Mouse (Mus musculus) ovary, postnatal 36 days (tissue): ENCODE results near the gene Gm48552.

Source experiments
- DNase-seq: peaks from one replicate; pipeline ENCODE4 v3.0.0; 2022; ENCODE audit warnings: low spot score, mixed read lengths

The Gm48552 gene

DNA sequence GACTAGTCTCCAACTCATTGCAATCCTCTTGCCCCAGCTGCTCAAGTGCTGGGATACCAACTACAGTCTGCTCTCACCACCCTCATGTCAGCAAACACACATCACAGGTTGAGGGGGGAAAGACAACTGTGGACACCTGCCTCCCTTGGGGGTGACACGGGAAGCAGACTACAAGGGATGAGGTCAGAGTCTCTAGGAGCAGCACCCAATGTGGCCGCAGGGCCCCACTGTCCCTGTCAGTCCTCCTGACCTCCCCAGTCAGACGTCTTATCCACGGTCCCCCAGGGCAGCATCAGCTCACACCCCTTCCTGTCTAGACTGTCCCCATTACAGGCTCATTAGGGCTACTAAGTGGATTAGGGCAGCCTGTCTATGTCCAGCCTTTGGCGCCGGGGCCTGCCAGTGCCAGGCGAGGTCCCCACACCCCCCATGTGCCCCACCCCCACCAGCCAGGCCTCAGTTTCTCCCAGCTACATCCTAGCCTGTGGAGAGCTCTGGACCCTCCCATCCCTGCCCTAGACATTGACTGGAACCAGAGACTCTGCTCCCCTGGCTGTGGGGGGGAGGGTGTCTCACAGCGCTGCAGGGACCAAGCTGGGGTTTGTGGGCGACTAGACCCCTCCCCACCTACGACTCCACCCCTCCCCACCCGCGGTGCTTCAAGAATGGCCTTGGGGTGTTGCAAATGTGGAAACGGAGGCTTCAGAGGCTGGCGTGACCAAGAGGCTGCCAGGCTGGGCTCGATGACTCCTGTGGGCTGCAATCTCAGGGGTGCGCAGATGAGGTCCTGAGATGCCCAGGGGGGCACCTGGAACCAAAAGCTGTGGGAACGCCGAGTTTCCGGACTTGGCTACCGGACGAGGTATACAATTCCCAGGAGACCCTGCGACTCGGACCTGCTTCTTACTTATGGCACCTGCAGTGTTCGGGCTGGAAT is 18.0 kb downstream of the Gm48552 start:
- no peak for DNase-seq

- peak; percentile 66 for DNase-seq
Observed at GRCm38 (mm10) chr10:81407539-81408423, 19.0 kb downstream of the Gm48552 start.

DNA sequence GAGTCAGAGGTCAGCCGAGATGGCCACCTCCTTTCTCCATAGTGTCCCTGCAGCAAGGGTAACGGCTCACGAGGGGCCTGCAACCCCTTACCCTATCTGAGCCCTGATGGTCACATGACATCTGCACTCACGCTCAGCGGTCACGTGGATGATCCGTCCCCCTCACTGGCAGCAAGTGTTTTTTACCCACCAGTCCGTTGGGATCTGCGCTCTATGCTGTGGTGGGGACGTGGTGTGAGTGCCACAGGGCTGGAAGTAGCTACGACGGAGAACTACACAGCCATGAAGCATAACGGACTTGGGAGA is 19.6 kb downstream of the Gm48552 start:
- no peak for DNase-seq

DNA sequence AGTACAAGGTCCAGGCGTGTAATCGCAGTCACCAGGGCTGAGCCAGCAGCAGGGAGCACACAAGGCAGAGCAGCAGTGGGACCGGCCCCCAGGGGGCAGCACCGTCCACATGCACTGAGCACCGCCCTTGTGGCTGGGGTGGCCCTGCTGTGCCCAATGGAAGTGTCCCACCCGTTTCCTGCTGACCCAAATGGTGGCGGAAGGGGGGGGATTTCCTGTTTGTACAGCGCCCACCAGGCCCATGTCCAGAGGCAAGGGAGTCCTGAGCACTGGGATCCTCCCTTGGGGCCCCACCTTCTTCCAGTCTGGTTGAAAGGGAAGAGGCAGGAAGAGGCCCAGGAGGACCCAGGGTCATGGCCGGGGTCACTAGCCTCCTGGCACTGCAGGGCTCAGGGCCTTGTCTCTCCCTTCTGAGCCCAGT is 20.1 kb downstream of the Gm48552 start:
- peak; percentile 76 for DNase-seq

DNA sequence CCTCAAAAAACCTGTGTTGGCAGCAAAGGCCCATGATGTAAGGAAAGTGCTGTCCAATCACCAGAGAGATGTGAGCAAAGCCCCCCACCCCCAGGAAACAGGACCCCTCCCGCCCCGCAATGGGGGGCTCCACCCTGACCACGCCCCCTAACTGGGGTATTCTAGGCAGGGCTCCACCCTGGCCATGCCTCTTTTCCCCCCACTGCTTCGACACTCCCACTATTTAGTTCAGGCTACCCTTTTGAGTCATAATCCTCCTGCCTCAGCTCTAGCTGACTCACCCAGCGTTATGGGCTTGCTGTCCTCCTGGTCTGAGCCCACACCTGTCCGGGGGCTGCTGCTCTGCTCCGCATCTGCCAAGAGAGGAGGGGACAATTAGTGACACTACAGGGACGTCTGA is 20.5 kb downstream of the Gm48552 start:
- DNase-seq: no peak

GRCm38 (mm10) chr10:81410350-81410749 is 21.5 kb downstream of the Gm48552 start:
- no peak for DNase-seq

- no peak for DNase-seq
Observed at GRCm38 (mm10) chr10:81410981-81411380, 22.2 kb downstream of the Gm48552 start.

DNA sequence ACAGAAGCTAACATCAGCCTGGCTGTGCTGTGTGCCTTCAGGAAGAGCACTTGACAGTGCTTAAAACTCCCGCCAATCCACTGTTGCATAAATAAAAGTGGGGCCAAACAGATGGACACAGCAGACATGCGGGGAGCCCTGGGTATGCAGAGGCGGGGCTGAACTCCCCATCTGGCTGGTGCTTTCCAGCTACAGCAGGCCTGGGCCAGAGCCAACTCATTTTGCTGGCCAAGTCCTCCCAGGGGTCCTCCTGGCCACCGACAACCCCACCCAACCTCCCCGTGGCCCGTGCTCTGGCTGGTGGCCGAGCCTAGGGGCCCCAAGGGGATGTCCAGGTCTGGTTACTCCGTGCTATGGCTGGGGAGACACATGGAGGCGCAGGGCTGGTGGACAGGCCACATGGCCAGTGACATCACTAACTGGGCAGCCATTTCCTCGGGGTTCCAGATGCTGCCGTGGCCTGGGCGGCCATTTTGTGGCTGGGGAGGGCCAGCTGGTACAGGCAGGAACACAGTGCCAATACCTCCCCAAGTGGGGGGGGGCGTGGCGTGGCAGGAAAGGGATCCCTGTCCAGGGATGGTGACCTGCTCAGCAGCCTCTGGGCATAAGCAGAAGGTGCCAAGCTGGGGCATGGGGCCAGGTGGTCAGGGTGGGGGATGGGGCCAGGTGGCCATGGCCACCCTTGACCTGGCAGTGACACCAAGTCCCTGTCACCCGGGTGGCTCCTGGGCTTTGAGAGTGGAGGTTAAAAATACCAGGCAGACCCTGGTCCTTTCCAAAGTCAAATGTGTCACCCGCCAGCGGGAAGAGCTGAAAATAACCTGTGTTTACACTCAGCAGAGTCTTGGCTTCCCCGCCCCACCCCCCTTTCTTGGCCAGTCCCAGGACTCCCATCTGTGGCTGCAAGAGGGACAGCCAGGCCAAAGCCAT is 22.9 kb downstream of the Gm48552 start:
- peak; percentile 75 for DNase-seq

DNA sequence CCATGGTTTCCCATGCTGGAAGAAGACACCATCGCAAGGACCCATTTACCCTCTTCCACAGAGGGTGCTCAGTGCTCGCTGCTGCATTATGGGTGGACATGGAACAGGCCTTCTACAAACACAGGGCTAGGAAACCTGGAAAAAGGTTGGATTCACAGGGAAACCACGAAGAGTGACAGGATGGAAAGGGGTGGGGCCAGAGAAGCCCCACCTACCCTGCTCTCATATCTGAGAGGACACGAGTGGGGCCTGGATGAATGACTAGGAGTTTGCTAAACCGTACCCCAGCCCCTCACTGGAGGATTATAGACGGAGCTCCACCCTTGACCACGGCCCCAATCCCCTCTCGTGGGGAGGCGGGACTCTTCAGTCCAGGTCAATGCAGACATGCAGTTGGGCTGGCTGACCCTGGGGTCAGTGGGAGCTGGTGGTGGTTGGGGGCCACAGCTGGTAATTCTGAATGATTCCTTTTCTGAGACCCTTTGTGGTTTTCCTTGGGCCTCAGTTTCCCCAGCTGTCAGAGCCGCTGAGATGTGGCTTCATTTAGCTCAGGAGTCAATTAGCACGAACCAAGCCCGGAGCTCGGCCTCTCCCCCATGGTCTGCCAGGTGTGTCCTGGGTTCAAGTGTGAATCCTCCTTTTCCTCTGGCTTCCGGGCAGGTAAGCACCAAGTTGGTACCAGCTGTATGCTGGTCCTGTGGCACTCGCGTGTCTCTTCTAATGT is 23.9 kb downstream of the Gm48552 start:
- no peak for DNase-seq

DNA sequence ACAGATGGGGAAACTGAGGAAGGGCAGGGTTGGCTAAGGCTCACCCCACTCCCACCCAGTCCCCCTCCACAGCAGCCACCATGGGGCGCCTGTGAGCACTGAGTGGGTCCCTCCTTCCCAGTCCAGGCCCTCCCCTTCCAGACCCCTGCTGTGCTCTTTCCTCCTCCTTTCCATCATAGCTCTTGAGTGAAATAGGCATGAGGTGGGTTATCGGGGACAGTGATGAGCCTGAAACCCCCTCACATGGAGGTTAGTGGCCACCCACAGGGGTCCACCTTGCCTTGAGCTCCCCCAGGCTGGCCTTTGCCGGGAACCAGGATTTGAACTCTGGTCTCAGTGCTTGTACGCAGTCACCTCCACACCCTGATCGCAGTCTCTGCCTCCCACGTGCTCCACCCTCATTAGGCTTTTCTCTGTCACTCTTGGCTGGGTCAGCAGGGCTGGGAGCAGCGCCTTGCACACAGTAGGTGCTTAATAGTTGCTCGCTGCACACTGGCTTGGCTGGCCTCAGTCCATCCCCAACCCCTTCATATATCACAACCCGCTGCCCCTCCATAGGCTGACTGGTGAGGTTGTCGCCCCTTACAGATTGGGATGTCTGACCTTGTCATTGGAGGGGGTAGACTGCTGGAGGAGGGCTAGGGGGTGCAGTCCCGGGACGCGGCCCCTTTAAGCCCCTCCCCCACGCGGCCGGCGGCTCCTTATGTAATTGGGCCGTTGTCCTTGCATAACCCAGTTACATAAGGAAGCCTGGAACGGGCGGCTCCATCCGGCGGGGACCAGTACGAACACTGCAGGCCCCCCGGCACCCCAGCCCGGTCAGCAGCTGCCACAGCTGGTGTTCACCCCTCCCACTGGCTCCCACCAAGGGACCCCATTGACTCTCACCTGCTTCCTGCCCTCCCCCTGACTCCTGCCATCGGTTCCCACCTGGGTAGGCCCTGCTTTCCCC is 24.8 kb downstream of the Gm48552 start:
- DNase-seq: peak; percentile 85

GRCm38 (mm10) chr10:81414682-81415081 is 25.9 kb downstream of the Gm48552 start:
- no peak for DNase-seq

- DNase-seq: no peak
Observed at GRCm38 (mm10) chr10:81415146-81415545, 26.3 kb downstream of the Gm48552 start.

- DNase-seq: no peak
Observed at GRCm38 (mm10) chr10:81415549-81416310, 26.9 kb downstream of the Gm48552 start.

DNA sequence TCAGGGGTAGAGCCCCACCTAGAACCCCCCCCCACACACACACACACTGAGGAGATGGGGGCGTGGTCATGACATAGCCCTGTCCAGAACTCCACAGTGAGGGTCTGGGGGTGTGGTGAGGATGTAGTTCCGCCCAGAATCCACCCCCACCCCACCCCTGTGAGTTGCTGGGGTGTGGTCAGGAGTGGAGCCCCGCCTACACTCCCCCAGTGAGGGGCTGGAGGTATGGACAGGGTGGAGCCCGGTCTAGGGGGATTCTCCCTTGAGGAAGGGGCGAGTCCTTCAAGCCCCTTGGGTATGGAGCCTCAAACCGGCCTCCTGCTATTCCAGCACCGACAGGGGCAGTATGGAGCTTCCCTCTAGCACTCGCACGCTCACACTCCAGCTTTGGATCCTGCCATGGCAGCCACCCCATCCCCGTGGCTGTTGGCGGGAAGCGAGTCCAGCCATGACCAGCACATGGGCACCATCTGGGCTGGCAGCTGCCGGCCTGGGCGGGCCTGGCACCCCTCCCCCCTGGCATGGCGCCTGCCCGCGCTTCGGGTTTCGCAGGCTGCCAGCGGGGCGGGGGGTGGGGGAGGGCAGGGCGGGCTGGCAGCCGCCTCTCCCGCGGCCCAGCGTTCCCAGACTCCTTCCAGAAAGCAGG is 27.9 kb downstream of the Gm48552 start:
- peak; percentile 84 for DNase-seq

DNA sequence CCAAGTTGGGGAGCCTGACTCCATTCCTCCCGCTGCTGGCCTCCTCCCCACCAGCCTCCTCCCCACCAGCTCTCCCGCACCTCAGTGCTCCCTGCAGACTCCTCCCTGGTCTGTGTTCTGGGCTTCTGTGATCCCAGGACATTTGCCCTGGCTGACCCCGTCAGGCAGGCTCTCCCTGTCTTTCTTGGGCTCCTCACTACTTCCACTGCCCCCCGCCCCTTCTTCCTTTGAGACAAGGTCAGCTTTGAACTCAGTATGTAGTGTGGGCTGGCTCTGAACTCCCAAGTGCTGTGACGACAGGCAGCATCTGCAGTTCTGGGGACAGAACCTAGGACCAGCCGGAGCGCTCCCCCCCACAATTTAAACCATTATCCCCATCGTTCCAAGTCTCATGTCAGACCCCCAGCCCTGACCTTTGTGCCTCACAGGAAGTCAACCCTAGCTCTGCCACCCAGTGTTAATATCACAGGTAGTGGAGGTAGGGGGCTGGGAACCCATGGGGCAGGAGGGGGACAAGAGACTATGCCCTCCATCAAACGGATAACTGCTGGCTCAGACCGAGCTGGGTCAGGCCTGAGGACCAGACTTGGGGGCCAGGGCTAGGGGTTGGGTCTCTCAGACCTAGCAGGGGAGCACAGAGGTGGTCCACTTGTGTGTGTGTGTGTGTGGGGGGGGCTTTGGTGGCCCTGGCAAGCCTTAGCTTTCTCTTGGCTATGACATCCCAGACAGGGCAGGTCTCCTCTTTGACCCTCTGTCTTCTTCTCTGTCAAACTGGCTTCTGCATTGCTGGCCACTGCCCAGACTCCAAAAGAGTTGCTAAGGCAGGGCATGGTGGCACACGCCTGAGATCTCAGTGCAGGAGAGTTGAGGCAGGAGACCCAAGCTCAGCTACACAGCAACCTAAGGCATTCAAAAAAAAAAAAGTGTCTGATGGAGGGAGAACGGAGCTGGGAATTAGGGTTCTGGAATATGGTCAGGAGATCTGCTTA is 28.7 kb downstream of the Gm48552 start:
- no peak for DNase-seq

- DNase-seq: peak; percentile 9
Observed at GRCm38 (mm10) chr10:81418216-81419070, 29.6 kb downstream of the Gm48552 start.
